Mouse (Mus musculus): Measurements from ENCODE around the gene Des. TPM values are rescaled to one million over a fixed set of nuclear protein-coding genes. Genes with fewer than 3 reads are reported as not detected.

Des gene
- polyA plus RNA-seq, 1 experiment, result 3.2 TPM

GRCm38 (mm10) chr1:75365510-75366137 is 5.5 kb downstream of the Des start:
- no peak overlapping the region for H3K27ac ChIP-seq (ENCODE audit: insufficient read depth, low read length)
- TF ChIP-seq POLR2A (IDR thresholded peaks at IDR 0.05; ENCODE audit: extremely low read depth, insufficient read depth, low read length), result no peak
- TF ChIP-seq CTCF (IDR thresholded peaks at IDR 0.05; ENCODE audit: extremely low read depth, insufficient read depth, low read length), result no peak
- H3K4me1 ChIP-seq (ENCODE audit: control insufficient read depth, insufficient read depth, low read length), result no peaks in the 10 kb centered on the region
- no peak overlapping the region for H3K4me3 ChIP-seq (ENCODE audit: insufficient read depth, low read length)

DNA sequence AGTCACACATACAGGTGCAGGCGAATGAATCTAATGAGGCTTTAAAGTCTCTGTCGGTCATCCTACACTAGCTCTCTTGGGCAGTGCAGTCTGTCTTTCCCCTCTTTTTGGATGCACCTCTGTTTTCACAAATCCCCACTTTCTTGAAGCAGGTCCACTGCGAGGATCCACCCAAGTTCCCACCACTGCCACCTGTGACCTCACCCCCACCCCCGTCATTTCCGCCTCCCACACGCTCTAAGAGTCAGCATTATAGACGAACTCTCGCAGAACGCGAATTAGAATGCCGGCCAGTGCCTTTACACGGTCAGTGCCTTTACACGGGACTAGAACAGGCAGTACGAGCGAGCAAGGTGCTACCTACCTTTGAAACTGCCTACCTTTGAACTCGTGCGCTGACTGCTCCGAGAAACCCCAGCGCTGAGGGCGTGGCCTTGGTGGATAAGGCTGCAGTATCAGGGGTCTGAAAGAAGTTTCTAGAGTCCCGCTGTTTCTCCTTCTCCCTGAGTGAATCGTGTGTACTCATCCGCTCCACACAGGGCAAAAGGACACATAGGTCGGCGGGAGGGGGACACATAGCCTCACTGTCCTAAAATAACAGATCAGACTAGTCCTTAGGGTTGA is 9.3 kb downstream of the Des start:
- no peak for TF ChIP-seq CTCF (IDR thresholded peaks at IDR 0.05; ENCODE audit: extremely low read depth, insufficient read depth, low read length)
- no peak for TF ChIP-seq POLR2A (IDR thresholded peaks at IDR 0.05; ENCODE audit: extremely low read depth, insufficient read depth, low read length)
- Histone ChIP-seq H3K27ac (ENCODE audit: insufficient read depth, low read length) (no peak overlapping the region), H3K4me3 (ENCODE audit: insufficient read depth, low read length) (no peak overlapping the region), H3K4me1 (ENCODE audit: control insufficient read depth, insufficient read depth, low read length) (no peaks in the 10 kb centered on the region)

- Histone ChIP-seq H3K4me3 (ENCODE audit: insufficient read depth, low read length) (no peak overlapping the region), H3K4me1 (ENCODE audit: control insufficient read depth, insufficient read depth, low read length) (no peaks in the 10 kb centered on the region), H3K27ac (ENCODE audit: insufficient read depth, low read length) (no peak overlapping the region)
- TF ChIP-seq CTCF (IDR thresholded peaks at IDR 0.05; ENCODE audit: extremely low read depth, insufficient read depth, low read length) (no peak), POLR2A (IDR thresholded peaks at IDR 0.05; ENCODE audit: extremely low read depth, insufficient read depth, low read length) (no peak)
Measured at GRCm38 (mm10) chr1:75369984-75370660, 10.0 kb downstream of the Des start.

DNA sequence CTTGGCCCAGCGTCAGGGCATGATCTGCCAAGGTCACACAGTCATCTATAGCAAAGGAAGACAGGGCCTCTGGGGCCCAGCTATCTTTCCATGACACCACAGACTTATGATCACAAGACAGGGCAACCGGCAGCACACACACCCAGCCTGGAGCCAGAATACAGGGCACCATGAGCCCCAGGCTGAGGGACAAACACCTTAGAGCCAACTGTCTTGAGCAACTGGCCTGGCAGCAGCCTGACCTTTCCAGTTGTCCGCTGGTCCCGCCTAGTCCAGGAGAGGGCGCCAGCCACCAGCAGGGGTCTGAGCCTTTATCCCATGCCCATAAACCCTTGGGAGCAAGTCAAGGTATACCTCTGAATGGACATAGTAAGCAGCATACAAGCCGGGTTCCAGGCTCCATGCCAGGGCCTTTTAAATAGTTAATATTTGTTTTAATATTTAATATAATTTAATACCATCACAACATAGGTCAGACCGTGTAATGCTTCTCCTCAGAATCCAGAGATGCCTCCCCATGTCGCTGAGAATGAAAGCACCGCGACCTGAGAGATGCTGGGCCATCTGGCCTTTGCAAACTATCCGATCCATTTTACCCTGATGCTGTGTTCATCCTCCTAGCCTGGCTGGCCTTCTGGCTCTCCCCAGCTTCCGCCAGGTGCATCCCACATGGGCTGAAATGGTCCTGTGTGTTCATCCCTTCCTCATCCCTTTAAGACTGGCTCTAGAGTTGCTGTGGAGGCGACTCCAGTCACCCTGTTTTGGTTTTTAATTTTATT is 11.4 kb downstream of the Des start:
- Histone ChIP-seq H3K4me3 (ENCODE audit: insufficient read depth, low read length) (no peak overlapping the region), H3K4me1 (ENCODE audit: control insufficient read depth, insufficient read depth, low read length) (no peaks in the 10 kb centered on the region), H3K27ac (ENCODE audit: insufficient read depth, low read length) (no peak overlapping the region)
- TF ChIP-seq POLR2A (IDR thresholded peaks at IDR 0.05; ENCODE audit: extremely low read depth, insufficient read depth, low read length), result no peak
- TF ChIP-seq CTCF (IDR thresholded peaks at IDR 0.05; ENCODE audit: extremely low read depth, insufficient read depth, low read length), result peak; percentile 39

- H3K4me1 ChIP-seq (ENCODE audit: control insufficient read depth, insufficient read depth, low read length), result no peaks in the 10 kb centered on the region
- no peak for TF ChIP-seq POLR2A (IDR thresholded peaks at IDR 0.05; ENCODE audit: extremely low read depth, insufficient read depth, low read length)
- no peak for TF ChIP-seq CTCF (IDR thresholded peaks at IDR 0.05; ENCODE audit: extremely low read depth, insufficient read depth, low read length)
- H3K4me3 ChIP-seq (ENCODE audit: insufficient read depth, low read length), result no peak overlapping the region
- H3K27ac ChIP-seq (ENCODE audit: insufficient read depth, low read length), result no peak overlapping the region
Measured at GRCm38 (mm10) chr1:75372450-75372849, 12.3 kb downstream of the Des start.

DNA sequence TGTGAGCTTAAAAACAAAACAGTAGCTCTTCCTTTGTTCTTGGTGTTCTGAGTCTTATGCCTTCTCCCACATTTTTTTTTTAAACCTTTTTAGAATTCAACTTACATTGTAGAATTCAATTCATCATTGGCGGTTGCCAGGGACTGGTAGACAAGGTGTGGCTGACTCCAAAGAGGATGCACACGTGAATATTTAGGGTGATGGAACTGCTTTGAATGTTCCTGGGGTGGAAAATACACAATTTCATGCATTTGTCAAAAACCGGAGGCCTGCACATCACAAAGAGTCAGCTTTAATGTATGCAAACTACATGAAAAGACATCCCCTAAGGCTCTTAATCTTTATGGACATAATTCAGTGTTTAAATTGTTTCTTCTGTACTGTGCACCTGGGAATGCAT is 13.1 kb downstream of the Des start:
- Histone ChIP-seq H3K4me3 (ENCODE audit: insufficient read depth, low read length) (no peak overlapping the region), H3K27ac (ENCODE audit: insufficient read depth, low read length) (no peak overlapping the region), H3K4me1 (ENCODE audit: control insufficient read depth, insufficient read depth, low read length) (no peaks in the 10 kb centered on the region)
- TF ChIP-seq POLR2A (IDR thresholded peaks at IDR 0.05; ENCODE audit: extremely low read depth, insufficient read depth, low read length), result no peak
- no peak for TF ChIP-seq CTCF (IDR thresholded peaks at IDR 0.05; ENCODE audit: extremely low read depth, insufficient read depth, low read length)

GRCm38 (mm10) chr1:75374950-75375936 is 15.1 kb downstream of the Des start, which contains the start of gene Speg:
Gene Speg (plus strand): TSS chr1:75375297.
- H3K4me3 ChIP-seq (ENCODE audit: insufficient read depth, low read length), result no peak within 1 kb of the TSS

DNA sequence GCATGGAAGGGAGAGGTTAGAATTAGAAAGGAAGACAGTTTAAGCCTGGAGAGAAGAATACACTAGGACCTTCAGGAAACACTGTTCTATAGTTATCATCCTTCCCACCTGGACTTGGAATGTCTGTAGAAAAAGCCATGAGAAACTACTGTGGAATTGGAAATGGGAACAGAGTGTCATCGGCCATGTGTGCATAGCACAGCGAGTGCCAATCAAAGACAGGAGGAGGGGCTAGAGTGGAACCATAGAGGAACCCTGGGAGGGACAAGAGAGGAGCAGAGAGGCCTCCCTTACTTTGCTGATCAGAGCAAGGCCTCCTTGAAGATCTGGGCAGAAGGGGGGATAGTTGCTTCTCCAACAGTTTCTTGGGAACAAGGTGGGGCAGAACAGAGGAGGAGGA is 19.1 kb downstream of the Des start:
- H3K4me3 ChIP-seq (ENCODE audit: insufficient read depth, low read length), result no peak overlapping the region
- TF ChIP-seq CTCF (IDR thresholded peaks at IDR 0.05; ENCODE audit: extremely low read depth, insufficient read depth, low read length) (no peak), POLR2A (IDR thresholded peaks at IDR 0.05; ENCODE audit: extremely low read depth, insufficient read depth, low read length) (no peak)
- H3K27ac ChIP-seq (ENCODE audit: insufficient read depth, low read length), result no peak overlapping the region
- 0 out of 2 replicates have a peak, but pooled peaks cover 1% of the 10 kb centered on the region for H3K4me1 ChIP-seq (ENCODE audit: control insufficient read depth, insufficient read depth, low read length)

More at GRCm38 (mm10) chr1:75374950-75375936, 15.1 kb downstream of the Des start, which contains the start of gene Speg:
- H3K27ac ChIP-seq (ENCODE audit: insufficient read depth, low read length), result no peak within 1 kb of the TSS
- no peaks in the 10 kb centered on the region for H3K4me1 ChIP-seq (ENCODE audit: control insufficient read depth, insufficient read depth, low read length)
- TF ChIP-seq CTCF (IDR thresholded peaks at IDR 0.05; ENCODE audit: extremely low read depth, insufficient read depth, low read length) (no peak), POLR2A (IDR thresholded peaks at IDR 0.05; ENCODE audit: extremely low read depth, insufficient read depth, low read length) (no peak)

Data from cortical plate, adult 2 months (tissue).